Mouse (Mus musculus) megakaryocyte progenitor cell, adult 5-6 weeks (primary cell): ENCODE measurements around the gene Sar1a. TPM values are rescaled to one million over a fixed set of nuclear protein-coding genes. Genes with fewer than 3 reads are reported as not detected.

Experiments
- ATAC-seq: replicated peaks from 2 replicates; pipeline ENCODE4 v1.8.0; 2016; ENCODE audit warnings: mild to moderate bottlenecking, moderate TSS enrichment, inconsistent platforms; ENCODE audit not compliant: poor library complexity
- total RNA-seq, 2 experiments: library from RNA; stranded (forward) in 1 of 2; stranded (reverse) in 1 of 2; fragments of 157-497, 149-512 nt in 1 of 2; fragments of 200-1000 nt in 1 of 2; gene quantifications; 2 replicates each; pipeline versions ENCODE4 v1.2.3 to v1.2.4; 2015 to 2017

Gene Sar1a
- total RNA-seq, 2 experiments from 2014 or later = 88.9 to 98.0 TPM

GRCm38 (mm10) chr10:61675935-61676334 lies 4.2 kb upstream of the Sar1a start:
- peak; percentile 35 for ATAC-seq

GRCm38 (mm10) chr10:61679545-61679944 lies 554 bp upstream of the Sar1a start:
- no peak for ATAC-seq

GRCm38 (mm10) chr10:61689405-61689804 lies 9.3 kb downstream of the Sar1a start:
- ATAC-seq = no peak

- ATAC-seq = no peak
These were observed 13.5 kb downstream of the Sar1a start for GRCm38 (mm10) chr10:61693563-61693962.

GRCm38 (mm10) chr10:61694870-61695670 lies 15.0 kb downstream of the Sar1a start, which contains the start of gene Tysnd1:
Gene Tysnd1 (plus strand): TSS chr10:61695514.
- peak; percentile 97 for ATAC-seq

- ATAC-seq = peak; percentile 13; the same call in 1 of the 2 replicates
These were observed 15.8 kb downstream of the Sar1a start for GRCm38 (mm10) chr10:61695703-61696559.

- ATAC-seq = no peak
These were observed 16.4 kb downstream of the Sar1a start for GRCm38 (mm10) chr10:61696560-61696823.

- ATAC-seq = no peak
These were observed 16.9 kb downstream of the Sar1a start for GRCm38 (mm10) chr10:61697028-61697427.

- no peak for ATAC-seq
These were observed 24.6 kb downstream of the Sar1a start for GRCm38 (mm10) chr10:61704663-61705062.

GRCm38 (mm10) chr10:61706412-61707375 lies 26.6 kb downstream of the Sar1a start:
- no peak for ATAC-seq

- no peak for ATAC-seq
These were observed 33.5 kb downstream of the Sar1a start for GRCm38 (mm10) chr10:61713601-61714000.

GRCm38 (mm10) chr10:61714146-61714545 lies 34.0 kb downstream of the Sar1a start:
- peak; percentile 59 for ATAC-seq

- peak; percentile 77 for ATAC-seq
These were observed 34.8 kb downstream of the Sar1a start, which contains the start of gene Aifm2 for GRCm38 (mm10) chr10:61714771-61715461. Gene Aifm2 (plus strand): TSS chr10:61715263.

- ATAC-seq = no peak
These were observed 35.4 kb downstream of the Sar1a start for GRCm38 (mm10) chr10:61715462-61715837.

- peak; percentile 53 for ATAC-seq
These were observed 36.1 kb downstream of the Sar1a start for GRCm38 (mm10) chr10:61715996-61716864.

GRCm38 (mm10) chr10:61717406-61718296 lies 37.6 kb downstream of the Sar1a start:
- ATAC-seq = no peak

- ATAC-seq = no peak
These were observed 40.2 kb downstream of the Sar1a start for GRCm38 (mm10) chr10:61720331-61720730.

- ATAC-seq = no peak
These were observed 42.1 kb downstream of the Sar1a start for GRCm38 (mm10) chr10:61722215-61722614.
